Mouse (Mus musculus): ENCODE data around the gene Rsph14. TPM values are rescaled to one million over a fixed set of nuclear protein-coding genes. Genes with fewer than 3 reads are reported as not detected.

Gene Rsph14
- polyA plus RNA-seq, 1 experiment = not detected

- TF ChIP-seq CTCF (conservative IDR thresholded peaks at IDR 0.05; ENCODE audit: insufficient read depth, insufficient read length, low read depth, low read length) (peak; percentile 69), POLR2A (IDR thresholded peaks at IDR 0.05; ENCODE audit: low read depth, low read length) (no peak)
- no peak overlapping the region for H3K27ac ChIP-seq (ENCODE audit: insufficient read depth, low read depth, low read length)
- DNase-seq = peak; percentile 56
- no peaks in the 10 kb centered on the region for H3K36me3 ChIP-seq (ENCODE audit: control insufficient read depth, insufficient read depth, low read length)
- 14% methylated on average over 21 of the region's 21 CpGs for WGBS
- H3K4me1 ChIP-seq (ENCODE audit: control insufficient read depth, insufficient read depth, low read length) = 0 out of 2 replicates have a peak, but pooled peaks cover 2% of the 10 kb centered on the region
- no peak overlapping the region for H3K4me3 ChIP-seq (ENCODE audit: insufficient read depth, low read depth, low read length)
- no peaks in the 10 kb centered on the region for H3K27me3 ChIP-seq (replicated peaks; ENCODE audit: control insufficient read depth, insufficient read depth, low read length)
Measured at GRCm38 (mm10) chr10:74925324-74925723, 107.1 kb downstream of the Rsph14 start.

- TF ChIP-seq CTCF (conservative IDR thresholded peaks at IDR 0.05; ENCODE audit: insufficient read depth, insufficient read length, low read depth, low read length) (no peak), POLR2A (IDR thresholded peaks at IDR 0.05; ENCODE audit: low read depth, low read length) (no peak)
- Histone ChIP-seq H3K27me3 (replicated peaks; ENCODE audit: control insufficient read depth, insufficient read depth, low read length) (no peaks in the 10 kb centered on the region), H3K4me1 (ENCODE audit: control insufficient read depth, insufficient read depth, low read length) (0 out of 2 replicates have a peak, but pooled peaks cover 2% of the 10 kb centered on the region), H3K36me3 (ENCODE audit: control insufficient read depth, insufficient read depth, low read length) (no peaks in the 10 kb centered on the region), H3K4me3 (ENCODE audit: insufficient read depth, low read depth, low read length) (no peak overlapping the region), H3K27ac (ENCODE audit: insufficient read depth, low read depth, low read length) (no peak overlapping the region)
- WGBS = 94% methylated on average over 14 of the region's 14 CpGs
- DNase-seq = no peak
Measured at GRCm38 (mm10) chr10:74924274-74924673, 108.1 kb downstream of the Rsph14 start.

GRCm38 (mm10) chr10:74922763-74923162 lies 109.6 kb downstream of the Rsph14 start:
- TF ChIP-seq POLR2A (IDR thresholded peaks at IDR 0.05; ENCODE audit: low read depth, low read length) (no peak), CTCF (conservative IDR thresholded peaks at IDR 0.05; ENCODE audit: insufficient read depth, insufficient read length, low read depth, low read length) (peak; percentile 71)
- 40% methylated on average over 6 of the region's 6 CpGs for whole genome bisulfite sequencing
- 0 out of 2 replicates have a peak, but pooled peaks cover 2% of the 10 kb centered on the region for H3K4me1 ChIP-seq (ENCODE audit: control insufficient read depth, insufficient read depth, low read length)
- DNase-seq = peak; percentile 32
- no peaks in the 10 kb centered on the region for H3K36me3 ChIP-seq (ENCODE audit: control insufficient read depth, insufficient read depth, low read length)
- H3K27ac ChIP-seq (ENCODE audit: insufficient read depth, low read depth, low read length) = no peak overlapping the region
- no peak overlapping the region for H3K4me3 ChIP-seq (ENCODE audit: insufficient read depth, low read depth, low read length)
- H3K27me3 ChIP-seq (replicated peaks; ENCODE audit: control insufficient read depth, insufficient read depth, low read length) = no peaks in the 10 kb centered on the region

- TF ChIP-seq CTCF (conservative IDR thresholded peaks at IDR 0.05; ENCODE audit: insufficient read depth, insufficient read length, low read depth, low read length) (no peak), POLR2A (IDR thresholded peaks at IDR 0.05; ENCODE audit: low read depth, low read length) (no peak)
- WGBS = 88% methylated on average over 11 of the region's 11 CpGs
- Histone ChIP-seq H3K27ac (ENCODE audit: insufficient read depth, low read depth, low read length) (no peak overlapping the region), H3K27me3 (replicated peaks; ENCODE audit: control insufficient read depth, insufficient read depth, low read length) (no peaks in the 10 kb centered on the region), H3K4me1 (ENCODE audit: control insufficient read depth, insufficient read depth, low read length) (0 out of 2 replicates have a peak, but pooled peaks cover 2% of the 10 kb centered on the region), H3K4me3 (ENCODE audit: insufficient read depth, low read depth, low read length) (no peak overlapping the region), H3K36me3 (ENCODE audit: control insufficient read depth, insufficient read depth, low read length) (no peaks in the 10 kb centered on the region)
- DNase-seq = no peak
Measured at GRCm38 (mm10) chr10:74921614-74922013, 110.8 kb downstream of the Rsph14 start.

- TF ChIP-seq POLR2A (IDR thresholded peaks at IDR 0.05; ENCODE audit: low read depth, low read length) (no peak), CTCF (conservative IDR thresholded peaks at IDR 0.05; ENCODE audit: insufficient read depth, insufficient read length, low read depth, low read length) (peak; percentile 93)
- WGBS = 36% methylated on average over 17 of the region's 17 CpGs
- Histone ChIP-seq H3K36me3 (ENCODE audit: control insufficient read depth, insufficient read depth, low read length) (no peaks in the 10 kb centered on the region), H3K4me1 (ENCODE audit: control insufficient read depth, insufficient read depth, low read length) (0 out of 2 replicates have a peak, but pooled peaks cover 2% of the 10 kb centered on the region), H3K4me3 (ENCODE audit: insufficient read depth, low read depth, low read length) (no peak overlapping the region), H3K27me3 (replicated peaks; ENCODE audit: control insufficient read depth, insufficient read depth, low read length) (no peaks in the 10 kb centered on the region), H3K27ac (ENCODE audit: insufficient read depth, low read depth, low read length) (no peak overlapping the region)
- peak; percentile 71 for DNase-seq
Measured at GRCm38 (mm10) chr10:74920853-74921567, 111.4 kb downstream of the Rsph14 start.

GRCm38 (mm10) chr10:74919277-74919676 lies 113.1 kb downstream of the Rsph14 start:
- TF ChIP-seq CTCF (conservative IDR thresholded peaks at IDR 0.05; ENCODE audit: insufficient read depth, insufficient read length, low read depth, low read length) = no peak
- no peak for TF ChIP-seq POLR2A (IDR thresholded peaks at IDR 0.05; ENCODE audit: low read depth, low read length)
- no peaks in the 10 kb centered on the region for H3K27me3 ChIP-seq (replicated peaks; ENCODE audit: control insufficient read depth, insufficient read depth, low read length)
- WGBS = 47% methylated on average over 5 of the region's 5 CpGs
- H3K27ac ChIP-seq (ENCODE audit: insufficient read depth, low read depth, low read length) = no peak overlapping the region
- H3K4me1 ChIP-seq (ENCODE audit: control insufficient read depth, insufficient read depth, low read length) = no peaks in the 10 kb centered on the region
- H3K36me3 ChIP-seq (ENCODE audit: control insufficient read depth, insufficient read depth, low read length) = no peaks in the 10 kb centered on the region
- H3K4me3 ChIP-seq (ENCODE audit: insufficient read depth, low read depth, low read length) = no peak overlapping the region
- no peak for DNase-seq

GRCm38 (mm10) chr10:74908431-74908830 lies 124.0 kb downstream of the Rsph14 start:
- WGBS = 45% methylated on average over 2 of the region's 2 CpGs
- Histone ChIP-seq H3K27ac (ENCODE audit: insufficient read depth, low read depth, low read length) (no peak overlapping the region), H3K36me3 (ENCODE audit: control insufficient read depth, insufficient read depth, low read length) (no peaks in the 10 kb centered on the region), H3K4me3 (ENCODE audit: insufficient read depth, low read depth, low read length) (no peak overlapping the region), H3K27me3 (replicated peaks; ENCODE audit: control insufficient read depth, insufficient read depth, low read length) (no peaks in the 10 kb centered on the region), H3K4me1 (ENCODE audit: control insufficient read depth, insufficient read depth, low read length) (no peaks in the 10 kb centered on the region)
- TF ChIP-seq POLR2A (IDR thresholded peaks at IDR 0.05; ENCODE audit: low read depth, low read length) = no peak
- TF ChIP-seq CTCF (conservative IDR thresholded peaks at IDR 0.05; ENCODE audit: insufficient read depth, insufficient read length, low read depth, low read length) = no peak
- DNase-seq = peak; percentile 64

Other genes starting within 250 kb of the Rsph14 start
- 4.4 and 5.0 TPM in 2 replicates for gene Gnaz, start 65.4 kb downstream of the Rsph14 start, polyA plus RNA-seq (2012; rRNA removed)
- 9.5 and 9.9 TPM in 2 replicates for gene Rab36, start 4.5 kb upstream of the Rsph14 start, polyA plus RNA-seq (2012; rRNA removed)
- gene Bcr, start 28.0 kb upstream of the Rsph14 start, polyA plus RNA-seq (2012; rRNA removed) = 28.4 and 28.7 TPM in 2 replicates
- gene Specc1l, start 179.5 kb upstream of the Rsph14 start, polyA plus RNA-seq (2012; rRNA removed) = 14.0 and 15.6 TPM in 2 replicates